Mouse (Mus musculus) cortical plate, adult 2 months (tissue): ENCODE data around the gene Ninj2. TPM values are rescaled to one million over a fixed set of nuclear protein-coding genes. Genes with fewer than 3 reads are reported as not detected.

Source experiments
- H3K27ac ChIP-seq: fragments of 200-500 bp; 2 replicates; pipeline ENCODE4 v1.5.1; 2012; ENCODE audit warnings: low read length, control low read depth, inconsistent platforms; ENCODE audit not compliant: insufficient read depth
- H3K4me1 ChIP-seq: fragments of 200-500 bp; 2 replicates; pipeline ENCODE4 v1.6.1; 2011; ENCODE audit warnings: low read length; ENCODE audit not compliant: control insufficient read depth, insufficient read depth
- H3K4me3 ChIP-seq: fragments of 200-500 bp; 2 replicates; pipeline ENCODE4 v1.5.1; 2011; ENCODE audit warnings: mild to moderate bottlenecking, low read length, control low read depth; ENCODE audit not compliant: insufficient read depth
- CTCF ChIP-seq: fragments of 200-500 bp; IDR thresholded peaks from 2 replicates; pipeline ENCODE4 v1.5.1; 2011; ENCODE audit warnings: mild to moderate bottlenecking, control low read depth, low read length; ENCODE audit not compliant: insufficient read depth; ENCODE audit errors: extremely low read depth
- POLR2A ChIP-seq: fragments of 200-500 bp; IDR thresholded peaks from 2 replicates; pipeline ENCODE4 v1.6.1; 2011; ENCODE audit warnings: mild to moderate bottlenecking, low read length, control low read depth; ENCODE audit not compliant: insufficient read depth; ENCODE audit errors: extremely low read depth
- polyA plus RNA-seq: library from polyadenylated mRNA; depleted of rRNA; stranded (reverse); fragments of >200 nt; gene quantifications from 2 replicates; pipeline ENCODE4 v1.2.3, GENCODE M21; 2012

Gene Ninj2
- polyA plus RNA-seq, 1 experiment = 7.0 TPM

- Histone ChIP-seq H3K4me1 (peaks cover 3% of the 10 kb centered on the region), H3K4me3 (no peak overlapping the region), H3K27ac (no peak overlapping the region)
- TF ChIP-seq POLR2A = no peak
- TF ChIP-seq CTCF = no peak
These were observed 56.4 kb downstream of the Ninj2 start for GRCm38 (mm10) chr6:120149458-120150120.

DNA sequence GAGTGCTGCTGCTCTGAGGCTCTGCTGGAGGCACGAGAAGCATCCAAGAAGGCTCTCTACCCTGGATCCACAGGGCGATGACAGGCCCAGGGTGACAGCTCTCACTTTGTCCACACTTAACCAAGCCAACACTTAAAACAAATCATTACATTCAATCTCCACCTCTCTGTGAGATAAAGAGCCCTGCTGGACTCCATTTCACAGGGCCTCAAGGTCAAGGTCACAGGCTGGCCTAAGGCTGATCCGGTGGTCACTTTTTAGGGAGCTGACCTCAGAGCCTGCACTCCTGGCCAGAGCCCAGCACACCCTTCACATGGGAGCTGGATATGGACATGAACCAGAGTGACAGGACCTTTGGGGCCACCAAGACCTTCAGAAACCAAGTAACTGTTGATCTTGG, 57.1 kb downstream of the Ninj2 start:
- Histone ChIP-seq H3K4me1 (peaks cover 3% of the 10 kb centered on the region), H3K27ac (no peak overlapping the region), H3K4me3 (no peak overlapping the region)
- TF ChIP-seq POLR2A = no peak
- TF ChIP-seq CTCF = no peak

DNA sequence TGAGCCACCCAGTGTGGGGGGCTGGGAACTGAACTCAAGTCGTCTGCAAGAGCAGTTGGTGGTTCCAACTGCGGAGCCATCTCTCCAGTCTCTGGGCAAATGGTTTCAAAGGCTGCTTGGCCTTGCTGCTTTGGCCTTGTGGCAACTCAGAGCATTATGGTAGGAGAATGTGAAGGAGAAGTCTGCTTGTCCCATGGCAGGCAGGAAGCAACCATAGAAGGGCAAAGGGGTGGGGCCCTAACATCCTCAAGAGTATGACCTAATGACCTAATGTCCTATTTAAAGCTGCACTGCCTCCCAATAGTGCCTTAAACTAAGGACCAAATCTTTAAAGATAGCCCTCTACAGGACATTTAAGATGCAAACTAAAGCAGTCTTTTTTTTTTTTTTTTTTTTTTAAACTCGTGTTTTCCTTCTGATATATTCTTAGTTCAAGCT, 58.5 kb downstream of the Ninj2 start:
- TF ChIP-seq CTCF (no peak), POLR2A (no peak)
- no peaks in the 10 kb centered on the region for H3K4me1 ChIP-seq
- H3K4me3 ChIP-seq = no peak overlapping the region
- no peak overlapping the region for H3K27ac ChIP-seq

DNA sequence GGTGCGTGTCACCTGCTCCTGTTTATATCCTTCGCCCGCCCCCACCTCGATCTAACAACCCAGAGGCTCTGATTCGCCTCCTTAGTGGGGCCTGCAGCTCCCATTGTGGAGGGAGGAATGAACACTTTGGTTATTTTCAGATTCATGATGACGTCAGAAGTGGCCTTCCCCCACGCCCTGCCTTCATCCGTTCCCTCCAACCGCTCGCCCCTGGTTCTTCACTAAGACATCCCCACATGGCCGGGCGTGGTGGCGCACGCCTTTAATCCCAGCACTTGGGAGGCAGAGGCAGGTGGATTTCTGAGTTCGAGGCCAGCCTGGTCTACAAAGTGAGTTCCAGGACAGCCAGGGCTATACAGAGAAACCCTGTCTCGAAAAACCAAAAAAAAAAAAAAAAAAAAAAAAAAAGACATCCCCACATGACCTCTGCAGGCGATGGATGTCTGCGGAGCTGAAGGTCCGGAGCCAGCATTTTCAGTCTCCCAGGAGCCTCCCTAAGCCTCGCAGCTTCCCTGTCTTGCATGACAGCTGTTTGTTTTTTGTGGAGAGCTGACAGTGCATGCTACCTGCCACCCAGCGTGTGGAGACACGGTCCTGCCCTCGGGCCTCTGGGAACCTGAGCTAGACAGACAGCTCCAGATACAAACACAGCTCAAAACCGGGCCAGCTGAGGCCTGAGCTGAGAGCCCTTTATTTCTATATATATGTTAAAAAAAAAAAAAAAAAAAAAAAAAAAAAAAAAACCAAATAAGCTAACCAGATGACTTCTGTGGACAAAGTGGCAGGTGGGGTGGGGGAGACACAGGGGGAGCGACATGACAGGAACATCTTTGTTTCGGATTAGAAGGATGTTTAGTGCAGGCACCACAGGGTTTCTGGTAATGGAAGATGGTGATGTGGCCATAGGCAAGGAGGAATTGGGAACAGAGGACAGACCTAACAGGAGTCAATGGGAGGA, 59.9 kb downstream of the Ninj2 start:
- H3K4me1 ChIP-seq = no peaks in the 10 kb centered on the region

DNA sequence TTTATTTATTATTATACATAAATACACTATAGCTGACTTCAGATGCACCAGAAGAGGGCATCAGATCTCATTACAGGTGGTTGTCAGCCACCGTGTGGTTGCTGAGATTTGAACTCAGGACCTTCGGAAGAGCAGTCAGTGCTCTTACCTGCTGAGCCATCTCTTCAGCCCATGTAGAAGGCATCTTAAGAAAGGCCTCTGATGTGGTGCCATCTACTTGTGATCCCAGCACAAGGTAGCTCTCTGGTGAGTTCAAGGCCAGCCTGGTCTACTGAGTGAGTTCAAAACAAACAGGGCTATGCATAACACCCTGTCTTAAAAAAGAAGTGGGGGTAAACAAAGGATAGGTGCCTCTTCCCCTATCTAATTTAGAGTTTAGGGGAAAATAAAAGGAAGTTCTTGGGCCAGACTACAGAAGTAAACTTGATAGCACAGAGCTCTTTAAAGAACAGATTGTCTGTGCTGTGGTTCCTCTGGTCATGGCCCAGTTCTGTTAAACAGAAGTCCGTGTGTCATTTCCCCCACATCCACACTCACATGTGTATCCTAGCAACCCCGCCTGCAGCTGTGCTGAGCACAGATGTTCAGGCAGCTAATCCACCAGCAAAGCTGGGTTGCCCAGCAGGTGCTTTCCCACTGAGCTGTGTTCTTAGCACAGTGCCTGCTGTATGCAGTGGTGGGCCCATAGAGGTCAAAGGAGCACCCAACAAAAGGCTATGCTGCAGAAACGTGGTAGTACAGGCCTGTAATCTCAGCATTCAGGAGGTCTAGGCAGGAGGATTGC, 61.6 kb downstream of the Ninj2 start:
- no peak overlapping the region for H3K4me3 ChIP-seq
- no peak overlapping the region for H3K27ac ChIP-seq
- peaks cover 1% of the 10 kb centered on the region; the same call in 1 of the 2 replicates for H3K4me1 ChIP-seq

More for the DNA sequence above, 59.9 kb downstream of the Ninj2 start:
- Histone ChIP-seq H3K4me3 (no peak overlapping the region), H3K27ac (no peak overlapping the region)
- TF ChIP-seq CTCF = no peak
- no peak for TF ChIP-seq POLR2A

DNA sequence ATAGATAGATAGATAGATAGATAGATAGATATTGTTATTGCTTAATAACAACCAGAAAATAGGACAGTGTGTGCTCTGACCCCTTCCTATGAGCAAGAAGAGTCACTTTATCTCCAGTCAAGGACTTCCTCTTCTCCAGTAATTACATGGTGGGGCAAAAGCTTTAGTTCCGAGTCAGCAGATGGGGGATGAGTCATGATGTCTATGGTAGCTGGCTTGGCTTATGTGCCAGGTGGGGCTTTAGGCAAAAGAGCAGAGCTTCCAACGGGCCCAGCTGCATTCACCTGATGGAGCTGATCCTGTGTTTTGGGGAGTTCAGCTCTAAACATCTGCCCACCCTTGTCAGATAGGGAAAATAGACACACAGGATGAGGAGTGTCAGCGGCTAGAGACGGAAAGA, 62.4 kb downstream of the Ninj2 start:
- no peak for TF ChIP-seq CTCF
- TF ChIP-seq POLR2A = no peak
- Histone ChIP-seq H3K4me1 (peaks cover 1% of the 10 kb centered on the region; the same call in 1 of the 2 replicates), H3K4me3 (no peak overlapping the region), H3K27ac (no peak overlapping the region)

More for the DNA sequence above, 61.6 kb downstream of the Ninj2 start:
- TF ChIP-seq CTCF (no peak), POLR2A (no peak)

DNA sequence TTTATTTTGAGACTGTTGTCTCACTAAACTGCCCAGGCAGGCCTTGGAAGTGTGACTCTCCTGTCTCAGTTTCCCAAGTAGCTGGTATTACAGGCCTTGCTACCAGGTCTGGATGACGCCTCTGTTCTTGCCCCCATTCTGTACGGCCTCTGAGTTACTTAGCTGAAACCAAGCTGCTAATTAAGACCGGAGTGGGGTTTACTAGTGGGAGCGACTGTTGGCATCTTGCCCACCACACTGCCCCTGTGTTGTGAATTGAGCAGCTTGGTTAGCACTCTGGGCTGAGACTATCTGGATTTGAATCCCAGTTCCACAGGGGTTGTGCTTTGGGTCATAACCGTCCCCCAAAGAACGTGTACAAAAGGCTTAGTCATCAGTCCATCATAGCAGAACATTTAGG, 64.3 kb downstream of the Ninj2 start:
- TF ChIP-seq CTCF = no peak
- TF ChIP-seq POLR2A = no peak
- Histone ChIP-seq H3K4me3 (no peak overlapping the region), H3K4me1 (peaks cover 1% of the 10 kb centered on the region; the same call in 1 of the 2 replicates), H3K27ac (no peak overlapping the region)

DNA sequence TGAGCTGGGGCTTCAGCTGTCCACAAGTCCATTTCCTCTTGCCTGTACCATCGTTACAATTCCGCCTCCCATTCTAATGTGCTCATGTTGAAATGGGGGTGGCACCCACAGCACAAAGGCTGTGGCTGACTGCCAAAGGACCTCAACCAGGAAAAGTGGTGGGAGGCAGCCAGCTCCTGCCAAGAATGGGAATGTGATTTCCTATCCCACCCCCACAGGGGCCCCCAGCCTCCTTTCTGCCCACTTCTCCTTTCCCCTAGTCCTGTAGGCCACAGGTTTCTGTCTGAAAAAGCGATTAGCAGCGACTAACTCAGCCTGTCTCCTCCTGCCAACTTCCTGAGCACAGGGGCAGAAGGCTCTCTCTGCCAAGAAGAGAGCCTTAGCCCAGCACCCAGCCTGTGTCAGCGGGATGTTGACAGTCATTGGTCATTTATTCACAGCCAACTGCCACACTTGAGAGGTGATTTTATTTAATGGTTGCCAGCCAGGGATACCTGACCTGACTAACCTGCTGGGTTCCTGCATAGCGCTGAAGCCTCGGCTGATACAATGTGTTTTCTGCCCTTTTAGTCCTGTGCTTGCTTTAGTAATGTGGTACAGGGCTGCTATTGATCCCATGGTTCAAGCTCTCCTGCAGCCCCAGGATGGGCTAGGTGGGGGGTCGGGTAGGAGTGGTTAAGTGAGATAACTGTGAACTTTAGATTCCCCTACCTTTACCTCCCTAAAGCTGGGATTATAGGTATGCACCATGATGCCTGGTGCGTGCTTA, 66.2 kb downstream of the Ninj2 start:
- H3K27ac ChIP-seq = 0 out of 2 replicates have a peak overlapping the region, but pooled peaks have one; percentile 49
- H3K4me3 ChIP-seq = no peak overlapping the region
- peaks cover 1% of the 10 kb centered on the region; the same call in 1 of the 2 replicates for H3K4me1 ChIP-seq
- TF ChIP-seq CTCF = no peak
- no peak for TF ChIP-seq POLR2A
